Mouse (Mus musculus) adrenal gland, adult 2 months (tissue): ENCODE measurements around the gene Gm21885. TPM values are rescaled to one million over a fixed set of nuclear protein-coding genes. Genes with fewer than 3 reads are reported as not detected.

ENCODE experiments used
- DNase-seq: peaks from one replicate; pipeline ENCODE4 v3.0.0; 2021
- polyA plus RNA-seq: library from polyadenylated mRNA; depleted of rRNA; stranded (reverse); fragments of >200 nt; gene quantifications from 2 replicates; pipeline ENCODE4 v1.2.3, GENCODE M21; 2012; rRNA removed
- total RNA-seq, 2 experiments: library from RNA; stranded (reverse); gene quantifications; 2 replicates each; pipeline ENCODE4 v1.2.3; 2021

Gm21885 gene
- total and polyA plus RNA-seq, 3 experiments = not detected

DNA sequence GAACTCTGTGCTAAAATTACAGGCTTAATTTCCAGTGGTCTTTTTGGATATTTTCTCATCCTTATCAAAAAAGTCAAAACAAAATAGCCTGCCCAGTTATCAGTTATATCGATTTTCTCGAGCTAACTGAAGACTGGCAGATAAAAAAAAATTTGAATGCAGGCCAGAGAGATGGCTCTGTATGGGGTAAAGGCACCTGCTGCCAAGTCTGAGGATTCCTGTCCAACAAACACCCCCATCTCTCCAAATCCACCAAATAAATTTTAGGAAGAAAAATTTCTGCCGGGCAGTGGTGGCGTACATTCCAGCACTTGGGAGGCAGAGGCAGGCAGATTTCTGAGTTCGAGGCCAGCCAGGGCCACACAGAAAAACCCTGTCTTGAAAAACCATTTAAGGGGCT is 36.4 kb downstream of the Gm21885 start:
- no peak for DNase-seq

DNA sequence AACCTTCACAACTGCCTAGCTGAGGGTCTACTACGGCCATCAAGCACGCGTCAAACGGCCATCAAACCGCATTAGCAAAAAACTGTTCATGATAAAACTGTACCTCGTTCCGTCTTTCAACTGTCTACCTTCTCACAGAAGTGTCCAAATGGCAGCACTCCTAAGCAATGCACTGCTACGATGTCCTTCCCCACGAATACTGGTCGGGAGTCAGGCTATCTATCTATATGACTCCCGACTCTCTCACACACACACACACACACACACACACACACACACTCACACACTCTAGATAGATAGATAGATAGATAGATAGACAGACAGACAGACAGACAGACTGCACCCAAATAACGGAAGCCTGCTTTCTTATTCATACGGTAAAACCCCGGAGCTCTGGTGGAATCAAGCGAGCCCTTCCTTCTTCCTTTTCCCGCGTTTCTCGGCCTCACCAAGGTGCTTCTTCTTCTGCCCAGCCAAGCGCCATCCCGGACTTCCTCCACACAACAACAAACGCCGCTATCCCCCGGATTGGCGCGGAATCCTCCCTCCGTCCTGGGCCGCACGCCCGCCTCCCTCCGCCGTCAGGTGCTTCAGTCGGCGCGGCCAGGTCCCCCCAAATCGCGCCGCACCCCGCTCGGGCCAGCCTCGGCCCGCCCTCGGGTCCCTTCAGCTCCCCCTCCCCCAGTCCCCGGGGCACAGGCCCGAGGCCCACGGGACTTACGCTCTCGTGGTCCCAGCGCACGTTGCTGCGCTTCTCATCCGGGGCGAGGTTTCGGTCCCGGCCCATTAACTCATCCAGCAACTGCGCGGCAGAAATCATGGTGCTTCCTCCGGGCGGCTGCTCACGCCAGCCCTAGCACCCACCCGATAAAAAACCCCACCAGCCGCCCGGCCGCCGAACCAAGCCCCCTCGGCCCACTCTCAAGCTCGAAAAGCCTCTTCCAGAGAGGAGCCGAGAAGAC is 39.6 kb downstream of the Gm21885 start:
- DNase-seq = no peak

DNA sequence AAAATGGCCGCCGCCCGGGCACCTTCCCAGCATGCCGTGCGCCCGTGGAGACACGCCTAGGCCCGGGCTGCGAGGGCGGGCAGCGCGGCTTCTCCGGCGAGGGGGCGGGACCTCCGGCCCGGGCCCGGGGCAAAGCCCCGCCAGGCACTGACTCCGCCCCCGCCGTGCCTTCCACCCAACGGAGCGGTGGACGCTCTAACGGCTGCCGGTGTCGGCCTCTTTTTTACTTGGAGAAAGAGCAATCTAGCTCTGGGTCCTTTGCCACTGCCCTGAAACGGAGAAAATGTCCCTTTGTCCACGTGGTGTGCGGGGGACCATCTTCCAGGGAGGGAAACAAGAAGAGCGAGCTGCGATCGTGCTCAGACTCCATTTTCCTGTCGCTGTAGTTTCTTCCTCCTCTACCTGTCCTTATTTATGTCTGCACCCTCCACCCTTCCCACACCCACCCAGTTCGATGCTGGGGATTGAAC is 40.3 kb downstream of the Gm21885 start, which contains the start of gene Luc7l3:
Gene Luc7l3 (minus strand): TSS at position 58 of the 470 bp plus-strand sequence.
- peak; percentile 97 for DNase-seq

DNA sequence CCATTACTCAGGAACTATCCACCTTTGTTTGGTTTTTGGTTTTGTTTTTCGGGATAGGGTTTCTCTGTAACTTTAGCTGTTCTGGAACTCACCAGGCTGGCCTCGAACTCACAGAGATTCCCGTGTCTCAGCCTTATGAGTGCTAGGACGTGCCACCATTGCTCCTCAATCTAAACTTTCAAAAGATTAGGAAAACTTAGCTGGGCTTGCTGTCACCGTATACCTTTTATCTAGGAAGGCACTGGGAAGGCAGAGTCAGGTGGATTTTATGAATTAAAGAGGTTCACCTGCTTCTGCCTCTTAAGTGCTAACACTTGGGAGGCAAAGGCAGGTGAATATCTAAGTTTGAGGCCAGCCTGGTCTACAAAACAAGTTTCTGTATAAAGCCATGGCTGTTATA is 41.0 kb downstream of the Gm21885 start:
- no peak for DNase-seq

DNA sequence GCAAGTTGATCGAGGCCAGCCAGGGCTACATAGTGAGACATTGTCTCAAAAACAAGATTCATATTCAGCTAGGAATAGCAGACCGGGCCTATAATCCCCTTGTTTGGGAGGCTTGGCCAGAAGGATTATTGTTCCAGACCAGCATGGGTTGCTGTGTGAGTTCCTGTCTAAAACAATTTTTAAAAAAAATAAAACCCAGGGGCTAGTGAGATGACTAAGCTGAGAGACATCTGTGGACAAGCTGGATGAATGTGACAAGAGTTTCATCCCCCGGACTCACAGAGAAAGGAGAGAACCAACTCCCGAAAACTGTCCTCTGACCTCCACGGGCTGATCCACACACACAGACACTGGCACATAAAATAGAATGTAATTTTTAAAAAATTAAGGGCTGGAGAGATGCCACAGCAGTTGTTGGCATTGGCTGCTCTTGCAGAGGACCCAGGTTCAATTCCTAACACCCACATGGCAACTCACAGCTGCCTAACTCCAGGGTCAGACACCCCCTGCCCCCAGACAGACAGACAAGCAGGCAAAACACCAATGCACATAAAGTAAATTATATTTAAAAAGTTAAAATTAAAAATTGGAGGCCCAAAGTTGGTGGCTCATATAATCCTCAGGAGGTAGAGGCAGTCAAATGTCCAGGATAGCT is 41.7 kb downstream of the Gm21885 start:
- no peak for DNase-seq

DNA sequence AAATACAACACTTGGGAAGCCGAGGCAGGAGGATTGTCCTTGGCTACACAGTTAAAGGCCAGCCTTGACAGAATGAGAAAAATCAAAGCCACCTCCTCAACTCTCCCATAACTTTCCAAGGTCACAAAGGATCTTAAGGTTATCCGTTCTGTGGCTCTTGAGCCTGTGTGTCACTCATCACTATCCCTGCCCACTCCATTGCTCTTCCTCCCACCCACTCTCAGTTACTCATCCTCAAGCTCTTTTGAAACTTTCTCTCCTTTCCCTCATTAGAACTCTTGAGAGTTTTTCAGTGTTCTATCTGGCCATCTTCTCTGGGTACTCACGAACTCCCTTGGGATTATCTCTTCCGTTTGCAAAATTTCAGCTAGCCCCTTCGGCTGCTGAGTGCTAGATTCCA is 42.9 kb downstream of the Gm21885 start:
- DNase-seq = no peak

DNA sequence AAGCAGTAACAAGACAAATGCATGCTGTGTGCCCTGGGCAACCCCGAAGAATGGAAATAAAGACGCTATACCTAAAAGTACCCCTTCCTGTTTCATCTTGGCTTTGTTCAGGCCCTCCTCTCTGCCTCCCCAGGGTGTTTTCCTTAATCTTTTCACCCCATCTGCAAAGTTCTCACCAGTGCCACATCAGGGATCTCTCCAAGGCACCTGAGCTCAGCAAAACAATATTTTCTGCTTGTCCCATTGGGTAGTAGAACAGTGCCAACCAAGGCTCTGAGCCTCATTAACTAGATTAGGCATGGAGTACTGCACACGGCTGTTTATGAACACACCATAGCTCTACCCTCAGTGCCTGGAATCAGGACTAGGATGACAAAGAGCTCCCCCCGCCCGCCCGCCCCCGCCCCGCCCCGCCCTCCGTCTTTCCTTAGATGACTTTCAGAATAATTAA is 45.3 kb downstream of the Gm21885 start:
- DNase-seq = no peak

DNA sequence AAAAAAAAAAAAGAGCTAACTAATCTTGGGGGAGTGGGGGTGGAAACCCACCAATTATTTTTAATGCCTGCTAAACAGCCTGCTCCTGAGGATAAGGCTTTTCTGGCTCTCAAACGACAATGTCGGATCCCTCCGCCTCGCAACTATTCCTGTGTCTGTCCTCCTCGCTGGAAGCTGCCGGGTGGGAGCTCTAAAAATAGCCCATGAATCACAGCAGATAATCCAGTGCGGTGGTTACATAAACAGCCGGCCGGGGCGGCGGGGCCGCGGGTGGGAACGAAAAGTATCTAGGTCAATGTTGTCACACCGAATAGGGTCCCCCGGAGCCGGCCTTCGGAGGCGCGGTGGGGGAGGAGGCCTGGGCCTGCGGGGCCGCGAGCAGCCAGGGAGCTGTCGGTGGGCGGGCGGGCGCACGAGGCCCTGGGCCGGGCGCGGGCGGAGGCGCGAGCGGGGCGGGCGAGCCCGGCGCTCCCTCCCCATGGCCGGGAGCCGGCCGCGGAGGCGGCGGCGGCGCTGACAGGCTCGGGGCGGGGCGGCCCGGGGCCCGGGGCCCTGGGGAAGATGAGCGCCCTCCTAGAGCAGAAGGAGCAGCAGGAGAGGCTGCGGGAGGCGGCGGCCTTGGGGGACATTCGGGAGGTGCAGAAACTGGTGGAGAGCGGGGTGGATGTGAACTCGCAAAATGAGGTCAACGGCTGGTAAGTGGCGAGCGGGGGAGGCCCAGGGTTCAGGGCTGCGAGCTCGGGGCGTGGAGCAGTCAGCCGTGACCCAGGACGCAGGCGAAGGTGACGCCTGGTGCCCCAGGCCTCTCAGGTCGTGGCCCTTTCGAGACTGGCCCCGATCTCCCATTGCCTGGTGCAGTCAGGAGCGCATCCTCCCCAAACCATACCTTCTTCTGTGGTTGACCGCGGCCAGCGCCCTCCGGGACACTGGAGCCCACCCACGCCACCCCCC is 46.3 kb downstream of the Gm21885 start, which contains the start of gene Ankrd40:
Gene Ankrd40 (plus strand): TSS at position 309 of the 951 bp plus-strand sequence.
- peak; percentile 97 for DNase-seq

DNA sequence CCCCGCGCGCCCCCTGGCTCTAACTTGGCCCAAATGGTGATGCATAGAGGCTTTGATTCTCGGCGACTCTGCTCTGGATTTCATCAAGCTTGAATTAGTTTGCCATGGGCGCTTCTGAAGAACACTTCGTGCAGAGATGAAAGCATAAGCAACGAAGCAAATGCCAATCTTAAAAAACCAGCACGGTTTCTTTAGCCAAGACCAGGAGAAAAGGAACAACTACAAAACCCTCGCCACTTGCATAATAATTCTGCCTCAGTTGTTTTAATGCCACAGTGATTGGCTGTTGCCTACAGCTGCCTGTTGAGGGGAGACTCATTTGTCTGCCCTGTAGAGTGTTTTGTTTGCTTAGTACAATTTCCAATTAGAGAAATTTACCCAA is 47.0 kb downstream of the Gm21885 start:
- DNase-seq = no peak

DNA sequence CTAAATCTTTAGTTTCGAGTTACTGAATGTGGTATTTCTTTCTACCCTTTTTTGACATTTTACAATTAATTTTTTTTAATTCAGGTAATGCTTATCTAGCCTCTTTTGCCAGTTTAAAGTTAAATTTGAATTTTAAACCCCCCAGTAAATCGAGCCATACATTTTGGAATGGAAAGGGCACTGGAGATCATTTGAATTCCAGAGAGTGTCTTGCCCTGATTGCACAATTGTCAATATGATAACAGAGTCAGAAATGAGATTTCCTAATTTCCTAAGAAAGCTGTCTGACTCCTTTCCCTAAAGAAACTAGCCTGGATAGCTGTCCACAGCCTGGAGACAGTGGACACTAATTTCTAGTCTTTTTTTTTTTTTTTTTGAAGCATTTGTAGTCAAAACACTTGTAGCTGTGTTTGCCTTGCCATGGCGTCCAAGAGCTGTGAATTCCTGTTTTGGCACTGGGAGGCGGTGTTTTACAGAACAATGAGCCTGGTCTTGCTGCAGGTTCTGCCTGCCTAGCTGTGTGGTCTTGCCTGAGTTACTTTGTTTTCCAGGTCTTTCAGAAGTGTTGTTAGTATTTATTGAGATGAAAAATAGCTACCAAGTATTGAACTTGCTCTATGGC is 47.7 kb downstream of the Gm21885 start:
- DNase-seq = peak; percentile 61

DNA sequence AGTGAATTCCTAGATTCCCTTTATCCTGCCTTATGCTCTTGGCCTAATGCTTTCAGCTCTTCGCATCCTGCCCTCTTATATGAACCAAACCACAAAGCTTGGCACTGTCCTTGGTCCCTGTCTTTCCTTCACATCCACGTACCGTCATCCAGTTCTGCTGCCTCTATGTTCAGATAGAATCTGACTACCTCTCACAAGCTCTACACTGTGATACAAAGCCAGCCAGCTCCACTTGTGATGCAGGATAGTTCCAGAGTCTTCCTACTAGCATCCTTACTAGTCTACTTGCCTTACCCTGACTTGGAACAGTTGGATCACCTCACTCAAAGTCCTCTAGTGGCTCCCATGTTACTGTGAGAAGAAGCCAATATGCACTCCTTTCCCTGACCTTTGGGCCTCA is 48.5 kb downstream of the Gm21885 start:
- DNase-seq = no peak

DNA sequence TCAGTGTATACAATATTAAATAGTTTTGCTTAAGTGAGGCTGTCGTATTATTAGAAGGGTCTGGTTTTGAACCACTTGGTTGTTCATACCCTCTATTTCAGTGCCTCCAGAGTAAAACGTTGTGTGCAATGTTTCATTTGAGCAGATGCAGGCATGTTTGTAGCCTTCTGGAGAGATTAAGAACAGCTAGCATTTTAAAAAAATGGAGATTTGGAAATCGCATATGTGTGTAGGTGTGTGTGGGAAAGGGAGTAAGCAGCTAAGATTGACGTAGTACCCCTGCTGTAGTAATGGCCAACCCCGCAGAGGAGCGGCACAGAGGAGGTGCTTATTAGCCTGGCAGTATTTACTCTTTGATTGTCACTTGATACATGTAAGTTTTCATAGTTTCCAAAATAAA is 51.1 kb downstream of the Gm21885 start:
- no peak for DNase-seq

DNA sequence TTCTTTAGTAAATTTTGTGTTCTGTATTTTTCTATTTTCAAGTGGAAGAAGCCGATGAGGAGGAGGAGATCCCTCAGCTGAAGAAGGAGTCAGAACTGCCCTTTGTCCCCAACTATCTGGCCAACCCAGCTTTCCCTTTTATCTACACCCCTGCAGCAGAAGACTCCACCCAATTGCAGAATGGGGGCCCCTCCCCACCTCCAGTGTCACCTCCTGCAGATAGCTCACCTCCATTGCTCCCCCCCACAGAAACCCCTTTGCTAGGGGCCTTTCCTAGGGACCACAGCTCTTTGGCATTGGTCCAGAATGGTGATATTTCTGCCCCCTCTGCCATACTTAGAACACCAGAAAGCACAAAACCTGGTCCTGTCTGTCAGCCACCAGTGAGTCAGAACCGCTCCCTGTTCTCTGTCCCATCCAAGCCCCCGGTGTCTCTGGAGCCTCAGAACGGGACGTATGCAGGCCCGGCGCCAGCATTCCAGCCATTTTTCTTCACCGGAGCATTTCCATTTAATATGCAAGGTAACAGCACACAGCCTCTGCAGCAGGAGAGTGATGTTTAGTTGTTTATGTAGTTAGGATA is 52.8 kb downstream of the Gm21885 start:
- no peak for DNase-seq

Other genes with a start within 250 kb of the Gm21885 start
- 100 to 1,000 TPM; 208 to 296 TPM for gene Tob1, start 70.4 kb upstream of the Gm21885 start, total RNA-seq
- 332 and 340 TPM in 2 replicates for gene Tob1, start 70.4 kb upstream of the Gm21885 start, polyA plus RNA-seq
- 1 to 10 TPM in 1 of 2 experiments, under 1 TPM in 1; 0.55 to 1.3 TPM for gene Wfikkn2, start 35.9 kb upstream of the Gm21885 start, total RNA-seq
- gene Wfikkn2, start 35.9 kb upstream of the Gm21885 start, polyA plus RNA-seq = 0.32 and 0.52 TPM in 2 replicates
- 10 to 100 TPM; 59.5 to 63.7 TPM for gene Luc7l3, start 40.1 kb downstream of the Gm21885 start, total RNA-seq
- gene Luc7l3, start 40.1 kb downstream of the Gm21885 start, polyA plus RNA-seq = 2.3 and 2.6 TPM in 2 replicates
- 100 to 1,000 TPM; 163 to 189 TPM for gene Ankrd40, start 46.1 kb downstream of the Gm21885 start, total RNA-seq
- 175 and 195 TPM in 2 replicates for gene Ankrd40, start 46.1 kb downstream of the Gm21885 start, polyA plus RNA-seq
- 1 to 10 TPM; 6.2 to 7.5 TPM for gene Abcc3, start 111.1 kb downstream of the Gm21885 start, total RNA-seq
- 5.8 and 5.9 TPM in 2 replicates for gene Abcc3, start 111.1 kb downstream of the Gm21885 start, polyA plus RNA-seq
- under 1 TPM; 0.61 to 0.69 TPM for gene Cacna1g, start 192.3 kb downstream of the Gm21885 start, total RNA-seq
- 2.7 and 3.5 TPM in 2 replicates for gene Cacna1g, start 192.3 kb downstream of the Gm21885 start, polyA plus RNA-seq
- gene Spata20, start 204.3 kb downstream of the Gm21885 start, total RNA-seq = not detected
- not detected in 2 replicates for gene Spata20, start 204.3 kb downstream of the Gm21885 start, polyA plus RNA-seq
- gene Epn3, start 218.1 kb downstream of the Gm21885 start, total RNA-seq = 10 to 100 TPM; 23.3 to 40.4 TPM
- gene Epn3, start 218.1 kb downstream of the Gm21885 start, polyA plus RNA-seq = 23.0 and 25.5 TPM in 2 replicates
- gene Mycbpap, start 239.9 kb downstream of the Gm21885 start, total RNA-seq = 1 to 10 TPM; 3.8 to 6.7 TPM
- gene Mycbpap, start 239.9 kb downstream of the Gm21885 start, polyA plus RNA-seq = 0.49 and 0.84 TPM in 2 replicates